Mouse (Mus musculus) limb, embryonic 14.5 days (tissue): ENCODE results near the gene Csf2. TPM values are rescaled to one million over a fixed set of nuclear protein-coding genes. Genes with fewer than 3 reads are reported as not detected.

Experiments
- ATAC-seq: fragments of 200-750 bp; cut with Nextera tagmentation; 2 replicates; pipeline ENCODE4 v1.8.0; 2017; ENCODE audit warnings: low read depth, moderate number of reproducible peaks, moderate TSS enrichment; ENCODE audit not compliant: low FRiP score
- DNase-seq: peaks from one replicate; pipeline ENCODE4 v3.0.0-alpha.2; 2015; ENCODE audit warnings: low spot score
- H3K27ac ChIP-seq: fragments of 300-500 bp; sonication (generic); replicated peaks from 2 replicates; pipeline ENCODE4 v1.5.1; 2014; ENCODE audit warnings: low read depth, mild to moderate bottlenecking, low read length, moderate library complexity, mixed read lengths
- H3K27me3 ChIP-seq: fragments of 300-500 bp; sonication (generic); 2 replicates; pipeline ENCODE4 v1.6.1; 2014; ENCODE audit warnings: low read length, mixed read lengths; ENCODE audit not compliant: control insufficient read depth, insufficient read depth
- H3K36me3 ChIP-seq: fragments of 300-500 bp; sonication (generic); 2 replicates; pipeline ENCODE4 v1.6.1; 2014; ENCODE audit warnings: mild to moderate bottlenecking, low read length, moderate library complexity, mixed read lengths; ENCODE audit not compliant: control insufficient read depth, insufficient read depth
- H3K4me1 ChIP-seq: fragments of 300-500 bp; sonication (generic); 2 replicates; pipeline ENCODE4 v1.6.1; 2014; ENCODE audit warnings: antibody characterized with exemption, low read length, mixed read lengths; ENCODE audit not compliant: control insufficient read depth, insufficient read depth
- H3K4me2 ChIP-seq: fragments of 300-500 bp; sonication (generic); replicated peaks from 2 replicates; pipeline ENCODE4 v1.6.1; 2014; ENCODE audit warnings: low read depth, mild to moderate bottlenecking, low read length, moderate library complexity; ENCODE audit not compliant: severe bottlenecking
- H3K4me3 ChIP-seq: fragments of 300-500 bp; sonication (generic); replicated peaks from 2 replicates; pipeline ENCODE4 v1.5.1; 2014; ENCODE audit warnings: low read length
- H3K9ac ChIP-seq: fragments of 300-500 bp; sonication (generic); 2 replicates; pipeline ENCODE4 v1.6.1; 2014; ENCODE audit warnings: mild to moderate bottlenecking, low read depth, low read length, moderate library complexity; ENCODE audit not compliant: severe bottlenecking
- H3K9me3 ChIP-seq: fragments of 300-500 bp; sonication (generic); 2 replicates; pipeline ENCODE4 v1.6.1; 2016; ENCODE audit warnings: low read length; ENCODE audit not compliant: control insufficient read depth
- POLR2A ChIP-seq: fragments of 200-500 bp; IDR thresholded peaks from 2 replicates; pipeline ENCODE4 v1.8.0; 2012; ENCODE audit warnings: inconsistent platforms, mild to moderate bottlenecking, moderate library complexity, borderline replicate concordance; ENCODE audit not compliant: insufficient read depth, insufficient read length; ENCODE audit errors: extremely low read depth
- WGBS: fragments of 180-500 bp; shearing (Covaris S2); extraction: QIAGEN DNeasy Blood & Tissue Kit; methylation state at CpG from one replicate; pipeline ENCODE4 v1.1.7; 2014; 5-methylcytosine and 5-hydroxymethylcytosine counted together
- polyA plus RNA-seq, 2 experiments: library from polyadenylated mRNA; depleted of rRNA in 1 of 2; stranded (reverse) in 1 of 2; unstranded in 1 of 2; fragments of >200 nt; fragmentation: Nextera tagmentation in 1 of 2; extraction: Ambion mirVana in 1 of 2; gene quantifications; 2 replicates each; pipeline versions ENCODE4 v1.2.1 to v1.2.3; 2012 to 2014

Gene Csf2
- polyA plus RNA-seq, 2 experiments: not detected

- no peak for TF ChIP-seq POLR2A
- DNase-seq: no peak
- WGBS: 74% methylated on average over 6 of the region's 6 CpGs
- H3K4me2 ChIP-seq: no peak within 1 kb of the TSS
- H3K9me3 ChIP-seq: no peaks in the 10 kb centered on the region
- H3K36me3 ChIP-seq: no peaks in the 10 kb centered on the region
- no peak within 1 kb of the TSS for H3K9ac ChIP-seq
- no peaks in the 10 kb centered on the region for H3K4me1 ChIP-seq
- no peak for ATAC-seq
- H3K27ac ChIP-seq: no peak within 1 kb of the TSS
- H3K27me3 ChIP-seq: no peaks in the 10 kb centered on the region
- H3K4me3 ChIP-seq: no peak within 1 kb of the TSS
Measured at GRCm38 (mm10) chr11:54267177-54267576, 17.7 kb upstream of the Csf2 start, which contains the start of gene Il3. Gene Il3, minus strand, starts transcription at chr11:54267277.

DNA sequence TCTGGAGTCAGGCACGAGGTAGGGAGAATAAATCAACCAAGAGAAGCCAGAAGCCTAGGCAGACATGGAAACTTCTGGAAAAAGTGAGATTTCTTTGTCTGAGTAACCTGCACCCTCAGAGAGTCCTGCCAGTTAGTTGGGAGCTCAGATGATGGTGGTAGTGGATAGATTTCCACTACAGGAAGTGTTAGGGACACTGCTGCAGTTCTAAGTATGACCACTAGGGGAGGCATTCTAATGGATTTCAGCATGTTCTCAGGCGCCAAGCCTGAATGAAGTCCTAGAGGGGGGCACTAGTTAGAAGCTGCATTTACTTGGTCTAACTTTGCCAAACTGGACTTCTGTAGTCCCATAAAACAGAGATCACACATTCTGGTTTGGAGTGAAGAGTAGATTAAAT is 15.1 kb upstream of the Csf2 start:
- H3K36me3 ChIP-seq: no peaks in the 10 kb centered on the region
- H3K27me3 ChIP-seq: no peaks in the 10 kb centered on the region
- TF ChIP-seq POLR2A: no peak
- 60% methylated on average over 2 of the region's 2 CpGs for WGBS
- H3K9me3 ChIP-seq: no peaks in the 10 kb centered on the region
- no peak overlapping the region for H3K4me2 ChIP-seq
- no peak overlapping the region for H3K4me3 ChIP-seq
- H3K4me1 ChIP-seq: no peaks in the 10 kb centered on the region
- no peak overlapping the region for H3K27ac ChIP-seq
- ATAC-seq: no peak
- H3K9ac ChIP-seq: no peak overlapping the region
- peak; percentile 75 for DNase-seq

- DNase-seq (no peak), ATAC-seq (no peak)
- no peak overlapping the region for H3K4me3 ChIP-seq
- no peaks in the 10 kb centered on the region for H3K36me3 ChIP-seq
- 7% methylated on average over 1 of the region's 1 CpGs for WGBS
- no peak overlapping the region for H3K9ac ChIP-seq
- no peak overlapping the region for H3K4me2 ChIP-seq
- H3K27ac ChIP-seq: no peak overlapping the region
- no peaks in the 10 kb centered on the region for H3K9me3 ChIP-seq
- no peaks in the 10 kb centered on the region for H3K27me3 ChIP-seq
- no peak for TF ChIP-seq POLR2A
- no peaks in the 10 kb centered on the region for H3K4me1 ChIP-seq
Measured at GRCm38 (mm10) chr11:54263405-54264031, 14.1 kb upstream of the Csf2 start.

DNA sequence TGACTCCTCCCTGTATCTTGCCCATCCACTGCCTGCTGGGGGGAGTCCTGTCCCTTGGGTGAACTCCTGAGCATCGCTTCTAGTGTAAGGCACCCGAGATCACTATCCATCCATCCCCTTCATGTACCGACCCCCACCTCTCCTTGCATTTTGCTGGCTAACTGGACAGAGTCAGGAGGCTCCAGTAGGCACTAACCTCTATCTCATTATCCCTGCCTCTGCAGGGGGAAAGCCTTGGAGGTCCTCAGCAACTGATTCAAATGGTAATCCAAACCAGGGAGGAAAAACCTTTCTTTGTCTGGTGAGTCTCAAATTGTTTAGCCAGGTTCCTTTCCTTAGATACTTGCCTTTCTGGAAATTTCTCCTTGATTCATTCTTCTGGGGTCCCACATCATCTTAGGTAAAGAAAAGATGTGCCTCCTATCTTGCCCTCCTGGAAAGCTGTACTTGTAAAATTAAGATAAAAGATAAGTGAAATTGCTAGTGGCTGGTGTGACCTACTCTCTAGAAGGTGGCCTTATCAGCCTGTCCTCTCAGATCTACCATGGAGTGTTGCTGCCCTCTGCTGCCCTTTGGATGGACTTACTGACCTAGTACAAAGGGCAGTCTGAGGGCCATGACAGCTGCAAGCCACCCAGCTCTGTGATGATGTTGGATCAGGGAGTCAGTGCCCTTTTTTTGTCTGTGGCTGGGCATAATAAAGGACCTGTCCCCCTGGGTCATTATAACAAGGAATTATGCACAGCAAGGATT is 7.3 kb upstream of the Csf2 start:
- Histone ChIP-seq H3K9ac (no peak overlapping the region), H3K9me3 (no peaks in the 10 kb centered on the region), H3K4me3 (no peak overlapping the region), H3K4me1 (no peaks in the 10 kb centered on the region), H3K27ac (no peak overlapping the region), H3K4me2 (no peak overlapping the region), H3K27me3 (no peaks in the 10 kb centered on the region), H3K36me3 (no peaks in the 10 kb centered on the region)
- WGBS: 58% methylated on average over 3 of the region's 3 CpGs
- TF ChIP-seq POLR2A: no peak
- ATAC-seq (peak; percentile 60; the same call in 1 of the 2 replicates), DNase-seq (peak; percentile 61)

DNA sequence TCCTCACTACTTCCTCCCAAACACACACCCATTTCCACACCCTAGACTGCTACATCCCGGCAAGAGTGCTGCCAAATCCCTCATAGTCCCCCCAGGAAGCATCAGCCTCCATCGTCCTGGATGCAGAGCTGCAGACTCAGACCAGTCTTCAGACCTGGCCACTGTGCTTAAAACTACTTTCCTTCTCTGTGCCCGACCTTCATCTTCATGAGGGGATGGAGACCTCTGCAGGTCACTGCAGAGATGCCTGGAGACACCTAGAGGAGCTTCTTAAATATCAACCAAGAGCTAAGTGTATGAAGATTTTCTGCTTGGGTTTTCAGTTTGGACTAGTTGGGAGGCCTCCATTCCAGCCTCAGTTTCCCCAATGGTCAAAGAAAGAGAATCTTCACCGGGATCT is 4.6 kb upstream of the Csf2 start:
- Histone ChIP-seq H3K4me1 (no peaks in the 10 kb centered on the region), H3K9me3 (no peaks in the 10 kb centered on the region), H3K4me2 (no peak overlapping the region), H3K27ac (no peak overlapping the region), H3K36me3 (no peaks in the 10 kb centered on the region), H3K9ac (no peak overlapping the region), H3K27me3 (no peaks in the 10 kb centered on the region), H3K4me3 (no peak overlapping the region)
- WGBS: 41% methylated on average over 4 of the region's 4 CpGs
- TF ChIP-seq POLR2A: no peak
- ATAC-seq: no peak
- no peak for DNase-seq
